Mouse (Mus musculus) heart, adult 2 months (tissue): ENCODE results near the gene BC035947. TPM values are rescaled to one million over a fixed set of nuclear protein-coding genes. Genes with fewer than 3 reads are reported as not detected.

Experiments used
- DNase-seq, 2 experiments: peaks; one replicate each; pipeline ENCODE4 v3.0.0; 2021
- H3K27ac ChIP-seq: fragments of 200-600 bp; 2 replicates; pipeline ENCODE4 v1.8.1; 2022
- H3K27me3 ChIP-seq: fragments of 200-500 bp; 2 replicates; pipeline ENCODE4 v1.6.1; 2012; ENCODE audit warnings: mild to moderate bottlenecking, low read length, inconsistent platforms, mixed read lengths; ENCODE audit not compliant: control insufficient read depth, insufficient read depth
- H3K36me3 ChIP-seq: fragments of 200-500 bp; 2 replicates; pipeline ENCODE4 v1.6.1; 2012; ENCODE audit warnings: low read length, inconsistent platforms; ENCODE audit not compliant: control insufficient read depth, insufficient read depth
- H3K4me1 ChIP-seq: fragments of 200-500 bp; 2 replicates; pipeline ENCODE4 v1.6.1; 2011; ENCODE audit warnings: low read length; ENCODE audit not compliant: control insufficient read depth, insufficient read depth
- H3K4me3 ChIP-seq: fragments of 200-600 bp; 2 replicates; pipeline ENCODE4 v1.8.1; 2022
- H3K79me2 ChIP-seq: fragments of 200-500 bp; replicated peaks from 2 replicates; pipeline ENCODE4 v1.6.1; 2012; ENCODE audit warnings: mild to moderate bottlenecking, inconsistent platforms, low read length, moderate library complexity, mixed read lengths; ENCODE audit not compliant: control insufficient read depth, insufficient read depth
- H3K9ac ChIP-seq: fragments of 200-500 bp; 2 replicates; pipeline ENCODE4 v1.6.1; 2012; ENCODE audit warnings: low read depth, mild to moderate bottlenecking, control low read depth, inconsistent platforms, low read length, mixed read lengths
- CTCF ChIP-seq: fragments of 200-600 bp; IDR thresholded peaks from 2 replicates; pipeline ENCODE4 v1.8.1; 2022; ENCODE audit warnings: antibody characterized with exemption, mild to moderate bottlenecking, moderate library complexity
- EP300 ChIP-seq: fragments of 200-500 bp; IDR thresholded peaks from 2 replicates; pipeline ENCODE4 v1.6.1; 2011; ENCODE audit warnings: low read depth, low read length, control low read depth; ENCODE audit not compliant: insufficient read depth
- POLR2A ChIP-seq: fragments of 200-500 bp; IDR thresholded peaks from 2 replicates; pipeline ENCODE4 v1.6.1; 2011; ENCODE audit warnings: mild to moderate bottlenecking, low read depth, low read length, control low read depth; ENCODE audit not compliant: insufficient read depth
- WGBS: fragments of 180-500 bp; shearing (Covaris S2); methylation state at CpG from one replicate; pipeline ENCODE4 v1.1.7; 2018; 5-methylcytosine and 5-hydroxymethylcytosine counted together
- intact Hi-C: fragments of 180-260 bp; cut with DNase I; formaldehyde crosslinking; loops from one replicate; pipeline ENCODE4 v1.15.1; 2025
- polyA plus RNA-seq: library from polyadenylated mRNA; depleted of rRNA; stranded (reverse); fragments of >200 nt; gene quantifications from 2 replicates; pipeline ENCODE4 v1.2.3, GENCODE M21; 2012
- total RNA-seq, 2 experiments: library from RNA; stranded (reverse); gene quantifications; 2 replicates each; pipeline ENCODE4 v1.2.3; 2021

The BC035947 gene
- total and polyA plus RNA-seq, 3 experiments, result 0.08 TPM; not detected in 2

DNA sequence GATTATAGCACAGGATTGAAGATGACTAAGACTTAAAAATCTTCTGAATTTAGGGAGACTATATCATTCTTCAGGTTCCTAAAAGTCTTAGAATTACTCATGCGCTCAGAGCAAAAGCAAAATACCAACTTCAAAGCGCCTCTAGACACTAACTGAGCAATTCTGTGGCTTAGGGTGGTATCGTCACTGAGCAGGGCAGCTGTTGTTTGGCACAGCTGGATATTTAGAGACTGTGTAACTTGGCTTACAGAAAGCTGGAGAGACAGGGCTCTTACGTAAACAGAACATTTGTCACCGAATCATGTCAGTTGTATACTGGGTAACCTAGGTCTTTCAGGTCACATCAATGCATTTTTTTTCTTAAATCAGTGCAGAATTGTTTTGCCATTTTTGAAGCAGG is 26.4 kb upstream of the BC035947 start:
- Histone ChIP-seq H3K9ac (no peak overlapping the region), H3K79me2 (no peaks in the 10 kb centered on the region), H3K4me3 (no peak overlapping the region), H3K4me1 (no peaks in the 10 kb centered on the region), H3K27ac (no peak overlapping the region), H3K36me3 (no peaks in the 10 kb centered on the region), H3K27me3 (no peaks in the 10 kb centered on the region)
- intact Hi-C loops, result loop anchor here (5.0 to 10.0 kb wide), 2 partner anchors 134 to 1106 kb away; no protein-coding TSS in a partner anchor
- no peak for DNase-seq
- TF ChIP-seq POLR2A, result no peak
- no peak for TF ChIP-seq CTCF
- TF ChIP-seq EP300, result no peak
- WGBS, result 75% methylated on average over 5 of the region's 5 CpGs

DNA sequence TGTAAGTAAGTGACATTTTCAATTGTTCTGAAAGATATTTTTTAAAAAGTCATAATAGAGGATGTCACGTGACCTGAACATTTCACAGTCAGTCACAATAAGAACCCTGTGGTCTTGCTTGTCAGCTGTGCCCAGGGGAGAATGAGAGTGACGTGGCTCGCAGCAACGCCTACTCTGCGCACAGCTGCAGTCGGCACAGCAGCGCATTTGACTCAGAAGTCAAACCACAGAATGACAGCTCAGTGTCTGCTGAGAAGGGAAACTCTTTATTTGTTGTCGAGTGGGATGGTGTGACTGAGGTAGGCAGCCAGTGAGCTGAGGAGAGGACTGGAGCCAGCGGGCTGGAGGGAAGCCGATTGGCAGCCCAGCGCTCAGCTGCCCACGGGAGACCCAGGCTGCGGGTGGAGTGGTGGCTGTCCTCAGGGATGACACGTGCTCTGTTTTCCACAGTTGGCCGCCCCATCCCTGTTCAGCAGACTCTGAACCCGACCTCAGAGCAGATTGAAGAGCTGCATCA is 25.6 kb upstream of the BC035947 start:
- Histone ChIP-seq H3K79me2 (no peaks in the 10 kb centered on the region), H3K9ac (peak overlapping the region; percentile 3), H3K27ac (peak overlapping the region; percentile 40), H3K36me3 (no peaks in the 10 kb centered on the region), H3K27me3 (no peaks in the 10 kb centered on the region), H3K4me1 (no peaks in the 10 kb centered on the region), H3K4me3 (peak overlapping the region; percentile 42)
- peak; percentile 62 to 78 for DNase-seq
- TF ChIP-seq EP300 (0 out of 2 replicates have a peak, but pooled peaks have one; percentile 46), POLR2A (no peak), CTCF (no peak)
- 22% methylated on average over 16 of the region's 16 CpGs for WGBS
- intact Hi-C loops, result loop anchor here (2.0 to 10.0 kb wide), 3 partner anchors 119 to 1107 kb away; partner anchors contain the start of gene Acsl3

DNA sequence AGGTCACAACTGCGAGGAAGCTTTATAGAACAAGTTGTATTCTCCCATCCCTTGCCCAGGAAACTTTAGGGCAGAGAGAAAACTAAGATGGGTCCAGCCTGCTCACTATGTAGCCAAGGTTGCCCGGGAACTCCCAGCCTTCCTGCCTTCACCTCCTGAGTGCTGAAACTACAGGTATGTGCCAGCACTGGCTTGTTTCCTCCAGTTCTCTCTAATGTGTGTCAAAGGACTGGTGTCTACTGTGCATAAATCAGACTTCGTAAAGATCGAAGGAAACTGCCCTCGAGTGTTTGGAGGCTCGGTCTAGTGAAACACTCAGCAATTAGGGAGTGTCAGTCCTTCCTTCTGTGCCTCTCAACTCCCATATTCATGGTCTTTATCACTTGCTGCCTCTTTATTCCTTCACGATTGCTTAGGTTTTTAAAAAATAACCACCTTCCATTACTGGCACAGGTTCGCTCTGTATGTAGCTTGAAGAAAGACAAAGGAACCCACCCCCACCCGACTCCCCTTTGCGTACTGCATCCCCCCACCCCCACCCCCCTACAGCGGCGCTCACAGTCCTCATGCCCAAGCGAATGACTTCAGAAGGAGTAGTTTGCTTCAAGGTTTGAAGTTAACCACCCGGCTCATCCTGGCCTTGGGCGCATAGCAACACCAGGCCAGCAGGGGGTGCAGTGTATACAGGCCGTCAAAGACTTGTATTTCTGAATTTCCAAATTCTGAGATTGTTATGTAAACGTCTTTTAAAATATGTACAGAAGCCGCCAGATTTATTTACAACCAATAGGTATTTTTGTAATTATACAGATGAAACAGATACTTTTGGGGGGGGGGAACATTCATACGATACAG is 24.6 kb upstream of the BC035947 start:
- no peak overlapping the region for H3K9ac ChIP-seq
- H3K79me2 ChIP-seq, result no peaks in the 10 kb centered on the region
- H3K36me3 ChIP-seq, result no peaks in the 10 kb centered on the region
- 32% methylated on average over 19 of the region's 19 CpGs for WGBS
- no peaks in the 10 kb centered on the region for H3K27me3 ChIP-seq
- intact Hi-C loops, result loop anchor here (1.0 to 10.0 kb wide), 4 partner anchors 120 to 1108 kb away; partner anchors contain the start of gene Acsl3
- no peak overlapping the region for H3K27ac ChIP-seq
- H3K4me1 ChIP-seq, result no peaks in the 10 kb centered on the region
- DNase-seq, result peak; percentile 61 to 78
- peak overlapping the region; percentile 42 for H3K4me3 ChIP-seq
- TF ChIP-seq EP300, result 0 out of 2 replicates have a peak, but pooled peaks have one; percentile 22
- peak; percentile 75 for TF ChIP-seq CTCF
- no peak for TF ChIP-seq POLR2A

GRCm38 (mm10) chr1:78534428-78535150 is 22.6 kb upstream of the BC035947 start:
- Histone ChIP-seq H3K79me2 (no peaks in the 10 kb centered on the region), H3K27ac (no peak overlapping the region), H3K4me1 (no peaks in the 10 kb centered on the region), H3K9ac (no peak overlapping the region), H3K36me3 (no peaks in the 10 kb centered on the region), H3K27me3 (no peaks in the 10 kb centered on the region), H3K4me3 (no peak overlapping the region)
- 50% methylated on average over 9 of the region's 9 CpGs for WGBS
- intact Hi-C loops, result loop anchor here (5.0 to 10.0 kb wide), 2 partner anchors 138 to 1110 kb away; no protein-coding TSS in a partner anchor
- TF ChIP-seq EP300, result no peak
- no peak for TF ChIP-seq CTCF
- no peak for TF ChIP-seq POLR2A
- DNase-seq, result no peak

DNA sequence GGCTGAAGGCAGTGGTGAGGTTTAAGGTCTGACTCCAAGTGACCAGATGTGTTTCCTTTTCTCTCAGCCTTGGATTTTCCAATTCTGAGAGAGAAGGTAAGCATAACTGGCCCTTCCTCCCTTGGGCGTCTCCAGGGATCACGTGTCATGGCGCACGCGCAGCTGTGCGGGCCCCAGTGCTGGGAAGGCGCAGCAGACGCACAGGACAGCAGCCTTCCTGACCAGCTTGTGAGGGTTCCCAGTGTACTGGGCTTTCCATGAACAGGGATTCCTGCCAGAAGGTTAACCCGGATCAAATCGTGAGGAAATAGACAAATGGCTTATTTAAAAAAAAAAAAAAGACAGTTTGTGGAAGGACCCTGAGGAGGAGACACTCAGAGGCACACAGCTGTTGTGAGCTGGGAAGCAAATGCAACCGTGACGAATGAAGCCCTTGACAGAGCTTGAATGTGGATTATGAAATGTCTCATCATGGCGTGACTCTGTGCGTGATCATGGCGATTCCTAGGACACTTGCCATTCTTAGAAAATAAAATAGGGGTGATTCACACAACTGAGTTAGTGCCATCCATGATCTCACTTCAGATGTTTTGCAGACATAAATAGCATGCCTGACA is 20.3 kb upstream of the BC035947 start:
- H3K4me3 ChIP-seq, result no peak overlapping the region
- H3K9ac ChIP-seq, result no peak overlapping the region
- H3K4me1 ChIP-seq, result no peaks in the 10 kb centered on the region
- H3K79me2 ChIP-seq, result no peaks in the 10 kb centered on the region
- H3K36me3 ChIP-seq, result no peaks in the 10 kb centered on the region
- H3K27me3 ChIP-seq, result no peaks in the 10 kb centered on the region
- 84% methylated on average over 15 of the region's 15 CpGs for WGBS
- DNase-seq, result no peak
- no peak for TF ChIP-seq POLR2A
- TF ChIP-seq CTCF, result no peak
- TF ChIP-seq EP300, result no peak
- no peak overlapping the region for H3K27ac ChIP-seq
- intact Hi-C loops, result loop anchor here (10.0 kb wide), 1 partner anchor 1113 kb away; no protein-coding TSS in a partner anchor
